Mouse (Mus musculus) cerebellum, adult 2 months (tissue): ENCODE measurements at regions not wholly inside any gene's neighbourhood (a gene's known extent, or its start where the extent isn't known, plus 50 kb on each side); places are given as distances from the start of the nearest gene placed in this dataset.

ENCODE experiments used
- DNase-seq, 2 experiments: peaks; one replicate each; pipeline ENCODE4 v3.0.0; 2021
- H3K27ac ChIP-seq: fragments of 200-500 bp; 2 replicates; pipeline ENCODE4 v1.5.1; 2012; ENCODE audit warnings: low read length, control low read depth, inconsistent platforms; ENCODE audit not compliant: insufficient read depth
- H3K27me3 ChIP-seq: fragments of 200-500 bp; 2 replicates; pipeline ENCODE4 v1.6.1; 2012; ENCODE audit warnings: inconsistent platforms, mild to moderate bottlenecking, low read length, moderate library complexity; ENCODE audit not compliant: control insufficient read depth, insufficient read depth
- H3K4me1 ChIP-seq: fragments of 200-500 bp; 2 replicates; pipeline ENCODE4 v1.6.1; 2011; ENCODE audit warnings: low read length; ENCODE audit not compliant: control insufficient read depth, insufficient read depth
- H3K4me3 ChIP-seq: fragments of 200-500 bp; replicated peaks from 2 replicates; pipeline ENCODE3; 2011; ENCODE audit warnings: mild to moderate bottlenecking, low read depth, low read length, control low read depth; ENCODE audit not compliant: insufficient read depth
- CTCF ChIP-seq: fragments of 200-500 bp; IDR thresholded peaks from 2 replicates; pipeline ENCODE4 v1.5.1; 2011; ENCODE audit warnings: low read depth, mild to moderate bottlenecking, control low read depth, low read length, moderate library complexity, borderline replicate concordance; ENCODE audit not compliant: insufficient read depth
- POLR2A ChIP-seq: fragments of 200-500 bp; IDR thresholded peaks from 2 replicates; pipeline ENCODE4 v1.6.1; 2011; ENCODE audit warnings: low read length, control low read depth, borderline replicate concordance; ENCODE audit not compliant: insufficient read depth
- WGBS: fragments of 180-500 bp; shearing (Covaris S2); methylation state at CpG from one replicate; pipeline ENCODE4 v1.1.7; 2018; 5-methylcytosine and 5-hydroxymethylcytosine counted together

GRCm38 (mm10) chr9:23977574-23977973 is 120.2 kb upstream of the Npsr1 start:
- TF ChIP-seq CTCF (no peak), POLR2A (no peak)
- no peak overlapping the region for H3K27ac ChIP-seq
- H3K4me3 ChIP-seq: no peak overlapping the region
- no peaks in the 10 kb centered on the region for H3K27me3 ChIP-seq
- no peaks in the 10 kb centered on the region for H3K4me1 ChIP-seq
- 90% methylated on average over 4 of the region's 4 CpGs for WGBS
- no peak for DNase-seq

GRCm38 (mm10) chr9:24006353-24006752 is 91.4 kb upstream of the Npsr1 start:
- Histone ChIP-seq H3K4me1 (no peaks in the 10 kb centered on the region), H3K27ac (no peak overlapping the region), H3K4me3 (no peak overlapping the region), H3K27me3 (no peaks in the 10 kb centered on the region)
- DNase-seq: no peak
- WGBS: 72% methylated on average over 1 of the region's 1 CpGs
- TF ChIP-seq POLR2A (no peak), CTCF (no peak)

GRCm38 (mm10) chr9:24038274-24038673 is 59.5 kb upstream of the Npsr1 start:
- no peaks in the 10 kb centered on the region for H3K27me3 ChIP-seq
- no peaks in the 10 kb centered on the region for H3K4me1 ChIP-seq
- 75% methylated on average over 4 of the region's 4 CpGs for WGBS
- TF ChIP-seq POLR2A: no peak
- TF ChIP-seq CTCF: no peak
- no peak overlapping the region for H3K4me3 ChIP-seq
- no peak overlapping the region for H3K27ac ChIP-seq
- DNase-seq: no peak
